Mouse (Mus musculus) gastrocnemius, postnatal 14 days (tissue): ENCODE results near the gene Fgd6. TPM values are rescaled to one million over a fixed set of nuclear protein-coding genes. Genes with fewer than 3 reads are reported as not detected.
A peak's percentile ranks its signal among the peaks of the same experiment; 100 is the strongest.

Experiments used
- DNase-seq: peaks from one replicate; pipeline ENCODE4 v3.0.0; 2021; ENCODE audit warnings: mixed read lengths
- intact Hi-C: fragments of 180-260 bp; cut with DNase I; formaldehyde crosslinking; loops from one replicate; pipeline ENCODE4 v1.15.1; 2025; ENCODE audit warnings: low total_unique reads
- long read RNA-seq, 2 experiments: library from polyadenylated mRNA; stranded (forward); transcript quantifications; one replicate each; pipeline ENCODE4 v2.0.0; 2021
- total RNA-seq, 2 experiments: library from RNA; stranded (reverse); gene quantifications; 2 replicates each; pipeline ENCODE4 v1.2.3; 2021

The Fgd6 gene
- 1 to 10 TPM; 2.1 to 2.5 TPM for total RNA-seq
- long read RNA-seq, experiment 1, partial matches to known transcripts, result 1 of 1 reads
- long read RNA-seq, experiment 1, other reads (novel, unspliced or antisense), result 0 of 1 reads
- long read RNA-seq, experiment 2, full-length matches to known transcripts, result 2 of 3 reads
- long read RNA-seq, experiment 2, partial matches to known transcripts, result 0 of 3 reads
- long read RNA-seq, experiment 2, other reads (novel, unspliced or antisense), result 1 of 3 reads

DNA sequence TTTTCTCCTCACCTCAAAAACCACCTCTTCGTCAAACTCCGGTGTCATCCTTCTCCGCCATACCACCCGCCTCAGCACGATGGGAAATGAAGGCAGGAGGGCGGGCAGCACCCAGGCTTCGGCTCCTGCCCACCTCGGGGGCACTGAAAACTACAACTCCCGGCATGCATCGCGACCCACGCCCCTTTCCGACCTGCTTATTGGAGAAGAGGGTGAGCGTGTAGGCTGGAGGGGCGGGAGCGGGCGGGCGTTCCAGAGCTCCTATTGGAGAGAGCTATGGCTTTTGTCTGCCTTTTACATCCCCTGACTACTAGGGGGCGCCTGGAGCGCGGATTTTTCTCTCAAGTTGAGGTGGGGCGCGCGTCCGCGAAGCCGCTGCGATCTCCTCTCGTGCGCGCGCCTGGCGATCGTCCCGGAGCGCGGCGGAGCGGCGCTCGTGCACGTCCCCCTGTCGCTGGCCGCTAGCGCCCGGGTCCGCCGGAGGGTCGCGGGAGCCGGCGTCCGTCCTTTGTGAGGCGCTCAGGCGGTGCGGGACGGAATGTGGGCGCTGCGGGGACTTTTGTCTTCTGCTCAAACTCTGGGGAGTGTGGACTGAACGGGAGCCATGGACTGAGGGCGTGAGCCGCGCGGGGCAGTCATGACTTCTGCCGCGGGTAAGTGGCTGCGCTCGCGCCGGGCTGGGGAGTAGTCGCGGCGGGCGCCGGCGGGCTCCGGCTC, at the start of gene Fgd6, which contains the start of gene Vezt:
TSS of gene Fgd6 (plus strand) at position 344 of the 717 bp plus-strand sequence.
TSS of gene Vezt (minus strand) at position 160 of the 717 bp plus-strand sequence.
- intact Hi-C loops, result loop anchor here (5.0 kb wide), 1 partner anchor 81 kb away; no protein-coding TSS in a partner anchor
- peak; percentile 98 for DNase-seq

- intact Hi-C loops, result no loop called here
- DNase-seq, result no peak
Observed at GRCm38 (mm10) chr10:93994136-93994535, 41.7 kb upstream of the Fgd6 start.

GRCm38 (mm10) chr10:93995100-93995499, 40.7 kb upstream of the Fgd6 start:
- no peak for DNase-seq
- intact Hi-C loops, result no loop called here

DNA sequence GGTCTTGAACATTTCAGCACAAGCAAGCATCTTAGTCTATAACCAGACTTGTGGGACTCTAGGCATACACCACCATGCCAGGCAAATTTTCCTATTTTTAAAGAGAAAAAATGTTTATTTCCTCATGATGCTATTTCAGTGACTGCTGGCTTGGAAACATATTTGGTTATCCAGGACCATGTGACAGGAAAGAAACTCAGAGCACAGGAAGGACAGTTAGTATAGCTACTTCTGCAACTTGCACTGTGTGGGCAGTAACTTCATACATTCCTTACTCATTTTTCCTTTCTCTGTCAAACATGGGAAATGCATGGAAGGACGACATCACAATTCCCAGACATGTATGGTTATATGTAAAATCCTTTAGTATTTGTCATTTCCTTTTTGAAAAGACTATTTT, 36.4 kb upstream of the Fgd6 start:
- no peak for DNase-seq
- intact Hi-C loops, result no loop called here

DNA sequence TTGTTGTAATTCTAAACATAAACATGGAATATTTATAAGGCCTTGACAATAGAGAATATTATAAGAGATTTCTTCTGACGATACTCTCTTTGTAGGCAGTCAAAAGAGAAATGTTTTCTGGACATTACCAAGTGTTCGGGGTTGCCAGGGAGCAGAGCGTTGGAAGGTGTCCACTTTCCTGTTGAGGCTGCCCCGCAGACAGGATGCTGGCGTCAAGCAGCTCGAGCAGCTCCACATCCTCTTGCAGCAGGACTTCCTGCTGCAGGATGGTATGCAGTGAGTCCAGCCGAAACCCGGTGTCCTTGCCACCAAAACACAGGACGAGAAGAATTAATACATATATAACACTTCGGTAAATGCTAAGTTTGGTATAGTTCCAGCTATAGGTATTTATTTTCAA, 35.6 kb upstream of the Fgd6 start:
- DNase-seq, result no peak
- intact Hi-C loops, result no loop called here

- DNase-seq, result no peak
- intact Hi-C loops, result no loop called here
Observed at GRCm38 (mm10) chr10:94008356-94008755, 27.4 kb upstream of the Fgd6 start.

GRCm38 (mm10) chr10:94009991-94010679, 25.7 kb upstream of the Fgd6 start:
- intact Hi-C loops, result no loop called here
- DNase-seq, result no peak

GRCm38 (mm10) chr10:94011024-94011423, 24.8 kb upstream of the Fgd6 start:
- DNase-seq, result no peak
- intact Hi-C loops, result no loop called here

GRCm38 (mm10) chr10:94013196-94013595, 22.6 kb upstream of the Fgd6 start:
- intact Hi-C loops, result no loop called here

DNA sequence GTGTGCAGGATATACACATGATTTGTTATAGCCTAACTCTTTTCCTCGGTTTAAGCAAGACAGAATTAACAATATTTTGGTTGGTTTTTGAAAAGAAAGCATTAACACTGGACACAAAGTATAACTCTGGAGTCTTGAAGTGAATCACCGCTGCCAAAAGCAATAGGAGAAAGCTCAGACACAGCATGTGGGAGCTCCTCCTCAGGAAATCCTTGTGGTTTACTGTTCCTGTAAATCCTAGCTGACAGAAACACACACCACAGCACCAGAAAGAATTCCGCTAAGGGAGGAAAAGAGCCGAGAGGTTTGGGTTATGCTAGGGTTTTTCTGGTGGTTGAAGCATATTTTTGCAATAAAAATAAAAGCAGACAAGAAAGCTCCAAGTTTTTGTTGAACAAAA, 21.6 kb upstream of the Fgd6 start:
- DNase-seq, result no peak
- intact Hi-C loops, result no loop called here

More at GRCm38 (mm10) chr10:94013196-94013595, 22.6 kb upstream of the Fgd6 start:
- peak; percentile 39 for DNase-seq

GRCm38 (mm10) chr10:94017455-94017854, 18.3 kb upstream of the Fgd6 start:
- intact Hi-C loops, result no loop called here
- no peak for DNase-seq

DNA sequence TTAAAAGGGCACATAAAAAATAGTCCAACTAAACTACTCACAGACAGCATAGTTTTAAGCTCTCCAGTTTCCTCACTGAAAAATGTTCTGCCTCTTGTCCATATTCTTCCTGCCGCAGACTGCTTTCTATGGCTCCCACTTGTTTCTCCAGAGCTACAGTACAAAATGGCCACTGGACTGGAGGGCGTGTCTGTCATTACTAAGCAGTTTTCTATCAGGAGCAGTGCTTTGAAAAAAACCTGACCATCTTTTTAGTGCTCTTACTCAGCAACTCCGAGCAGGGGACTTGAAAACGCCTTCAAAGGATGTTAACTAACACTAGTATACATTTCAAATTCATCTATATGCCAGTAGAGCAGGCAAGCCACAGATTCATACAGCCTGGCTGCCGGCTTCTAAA, 15.2 kb upstream of the Fgd6 start:
- no peak for DNase-seq
- intact Hi-C loops, result no loop called here

- no peak for DNase-seq
- intact Hi-C loops, result no loop called here
Observed at GRCm38 (mm10) chr10:94021059-94021458, 14.7 kb upstream of the Fgd6 start.

DNA sequence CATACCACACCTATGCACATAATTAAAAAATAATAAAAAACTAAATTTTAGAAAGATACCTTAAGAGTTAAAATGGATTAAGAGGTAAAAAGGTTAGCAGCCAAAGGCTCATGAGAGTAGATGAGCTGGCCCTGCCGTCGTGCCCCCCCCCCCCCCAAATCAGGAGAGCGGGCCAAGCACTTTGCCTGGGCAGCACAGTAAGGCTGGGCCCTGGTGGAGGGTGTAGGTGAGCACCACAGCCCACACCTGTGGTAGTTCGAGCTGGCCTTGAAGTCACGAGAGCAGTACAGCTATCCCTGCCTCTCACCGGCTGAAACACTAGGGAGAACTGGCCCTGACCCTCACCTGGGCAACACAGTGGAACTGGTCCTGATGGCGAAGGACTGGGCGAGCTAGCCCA, 10.7 kb upstream of the Fgd6 start:
- intact Hi-C loops, result no loop called here
- DNase-seq, result no peak

GRCm38 (mm10) chr10:94028493-94028892, 7.3 kb upstream of the Fgd6 start:
- no peak for DNase-seq
- intact Hi-C loops, result no loop called here

DNA sequence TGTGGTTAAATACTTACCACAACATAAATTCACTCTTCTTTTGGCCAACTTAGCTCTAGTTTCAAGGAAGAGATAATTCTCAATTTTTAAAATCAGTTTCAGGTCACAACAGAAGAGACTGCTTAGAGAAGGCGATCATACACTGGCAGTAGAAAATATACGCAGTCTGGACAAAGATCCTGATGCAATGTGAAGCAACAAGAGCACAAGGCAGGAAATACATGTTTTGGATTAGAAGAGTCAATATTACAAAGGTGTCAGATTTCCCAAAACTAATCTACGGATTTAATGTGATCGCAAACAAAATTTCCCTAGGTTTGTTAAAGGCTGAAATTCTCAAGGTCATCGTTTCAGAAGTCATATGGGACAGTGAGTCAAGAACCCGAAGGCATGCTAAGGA, 4.6 kb upstream of the Fgd6 start:
- intact Hi-C loops, result no loop called here
- no peak for DNase-seq

DNA sequence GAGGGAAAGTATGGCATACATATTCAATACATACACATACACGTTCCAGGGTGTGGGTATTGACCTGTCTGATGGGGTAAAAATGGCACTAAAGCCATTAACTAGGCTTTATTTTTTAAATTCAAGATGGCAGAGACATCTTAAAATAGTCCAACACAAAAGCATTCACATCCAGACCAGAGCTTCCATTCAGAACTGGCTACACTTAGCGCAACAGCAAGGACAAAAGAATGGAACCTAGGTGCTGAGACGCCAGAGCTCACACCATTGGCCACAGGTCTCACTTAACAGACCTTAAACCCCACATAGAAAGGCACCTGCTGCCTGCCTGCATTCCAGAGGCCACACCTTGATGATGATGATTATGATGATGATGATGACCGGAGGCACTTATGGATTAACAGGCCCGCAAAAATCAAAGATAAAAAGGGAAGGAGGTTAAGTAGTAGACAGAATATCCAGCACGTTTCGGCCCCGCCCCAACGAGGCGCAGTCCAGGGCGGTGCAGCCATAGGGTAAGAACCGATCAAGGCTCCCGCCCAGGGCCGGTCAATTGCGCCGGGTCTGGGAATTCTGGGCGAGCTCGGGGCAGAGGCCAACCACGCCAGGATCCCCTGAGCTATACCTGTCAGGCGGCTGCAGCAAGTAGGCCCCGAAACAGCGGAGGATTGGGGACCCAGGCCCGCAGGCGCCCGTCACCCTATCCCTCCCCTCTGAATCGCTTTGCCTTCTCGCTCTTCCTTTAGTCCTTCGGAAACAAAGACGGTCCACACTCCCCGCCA, 734 bp upstream of the Fgd6 start:
- intact Hi-C loops, result loop anchor here (5.0 kb wide), 1 partner anchor 82 kb away; no protein-coding TSS in a partner anchor
- DNase-seq, result peak; percentile 52

- intact Hi-C loops, result loop anchor here (5.0 kb wide), 1 partner anchor 81 kb away; no protein-coding TSS in a partner anchor
- no peak for DNase-seq
Observed at GRCm38 (mm10) chr10:94036375-94036758, 566 bp downstream of the Fgd6 start.

- DNase-seq, result no peak
- intact Hi-C loops, result loop anchor here (5.0 kb wide), 1 partner anchor 80 kb away; no protein-coding TSS in a partner anchor
Observed at GRCm38 (mm10) chr10:94037196-94037595, 1.4 kb downstream of the Fgd6 start.

- no peak for DNase-seq
- intact Hi-C loops, result loop anchor here (5.0 kb wide), 1 partner anchor 80 kb away; no protein-coding TSS in a partner anchor
Observed at GRCm38 (mm10) chr10:94037596-94037995, 1.8 kb downstream of the Fgd6 start.
